Mouse (Mus musculus): Measurements from ENCODE around the gene Tprg. TPM values are rescaled to one million over a fixed set of nuclear protein-coding genes. Genes with fewer than 3 reads are reported as not detected.

Tprg gene
- polyA plus RNA-seq, 1 experiment, result not detected

DNA sequence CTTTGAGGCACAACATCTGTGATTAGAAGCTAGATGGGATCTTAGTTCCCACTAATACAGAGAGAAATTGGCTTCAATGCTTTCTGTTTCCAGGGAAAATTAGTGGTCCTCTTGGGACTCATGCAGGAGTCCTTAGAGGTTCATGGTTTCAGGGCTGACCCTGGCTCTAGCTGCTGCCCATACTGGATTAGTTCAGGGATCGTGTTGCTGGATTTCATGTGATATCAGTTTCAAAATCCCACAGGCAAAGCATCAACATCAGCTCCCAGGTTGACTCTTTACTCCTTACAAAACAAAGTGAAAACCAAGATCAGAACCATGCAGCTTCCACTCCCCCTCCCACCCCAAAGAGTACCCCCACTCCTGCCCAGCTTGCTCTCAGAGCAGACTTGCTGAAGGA, 127.3 kb downstream of the Tprg start:
- TF ChIP-seq POLR2A (IDR thresholded peaks at IDR 0.05; ENCODE audit: low read depth, low read length), result no peak
- no peak for TF ChIP-seq CTCF (IDR thresholded peaks at IDR 0.05; ENCODE audit: borderline replicate concordance, insufficient read depth, low read length)
- no peak overlapping the region for H3K27ac ChIP-seq (ENCODE audit: insufficient read depth, low read length)
- peaks cover 5% of the 10 kb centered on the region; the same call in 1 of the 2 replicates for H3K4me1 ChIP-seq (ENCODE audit: control insufficient read depth, insufficient read depth, low read length)

GRCm38 (mm10) chr16:25415186-25415585, 128.6 kb downstream of the Tprg start:
- no peak overlapping the region for H3K27ac ChIP-seq (ENCODE audit: insufficient read depth, low read length)
- TF ChIP-seq CTCF (IDR thresholded peaks at IDR 0.05; ENCODE audit: borderline replicate concordance, insufficient read depth, low read length) (no peak), POLR2A (IDR thresholded peaks at IDR 0.05; ENCODE audit: low read depth, low read length) (no peak)
- H3K4me3 ChIP-seq (ENCODE audit: insufficient read depth, low read length), result no peak overlapping the region
- H3K4me1 ChIP-seq (ENCODE audit: control insufficient read depth, insufficient read depth, low read length), result peaks cover 5% of the 10 kb centered on the region; the same call in 1 of the 2 replicates

More for the DNA sequence above, 127.3 kb downstream of the Tprg start:
- H3K4me3 ChIP-seq (ENCODE audit: insufficient read depth, low read length), result no peak overlapping the region

- H3K27ac ChIP-seq (ENCODE audit: insufficient read depth, low read length), result no peak overlapping the region
- H3K4me1 ChIP-seq (ENCODE audit: control insufficient read depth, insufficient read depth, low read length), result peaks cover 5% of the 10 kb centered on the region; the same call in 1 of the 2 replicates
- no peak overlapping the region for H3K4me3 ChIP-seq (ENCODE audit: insufficient read depth, low read length)
- TF ChIP-seq CTCF (IDR thresholded peaks at IDR 0.05; ENCODE audit: borderline replicate concordance, insufficient read depth, low read length) (no peak), POLR2A (IDR thresholded peaks at IDR 0.05; ENCODE audit: low read depth, low read length) (no peak)
Measured at GRCm38 (mm10) chr16:25417875-25418630, 131.4 kb downstream of the Tprg start.

DNA sequence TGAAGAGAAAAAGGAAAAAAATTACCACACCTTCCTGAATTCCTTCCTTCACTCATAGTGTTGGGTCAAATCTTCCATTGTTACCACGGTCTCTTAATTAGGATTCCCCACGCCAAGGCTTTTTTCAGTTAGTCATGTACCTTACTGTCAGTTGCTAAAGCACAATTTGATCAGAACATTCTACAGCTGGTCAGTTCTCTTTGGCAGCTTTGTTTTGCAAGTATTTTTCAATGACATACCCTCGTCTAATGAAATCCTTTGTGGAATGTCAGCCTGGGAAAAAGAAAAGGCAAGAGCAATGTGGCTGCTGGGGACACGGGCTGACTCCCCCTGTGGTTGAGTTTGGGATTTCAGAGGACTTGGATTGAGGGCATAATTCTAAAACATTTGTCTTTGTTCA, 136.4 kb downstream of the Tprg start:
- no peak overlapping the region for H3K4me3 ChIP-seq (ENCODE audit: insufficient read depth, low read length)
- H3K27ac ChIP-seq (ENCODE audit: insufficient read depth, low read length), result no peak overlapping the region
- H3K4me1 ChIP-seq (ENCODE audit: control insufficient read depth, insufficient read depth, low read length), result peaks cover 12% of the 10 kb centered on the region
- no peak for TF ChIP-seq CTCF (IDR thresholded peaks at IDR 0.05; ENCODE audit: borderline replicate concordance, insufficient read depth, low read length)
- no peak for TF ChIP-seq POLR2A (IDR thresholded peaks at IDR 0.05; ENCODE audit: low read depth, low read length)

DNA sequence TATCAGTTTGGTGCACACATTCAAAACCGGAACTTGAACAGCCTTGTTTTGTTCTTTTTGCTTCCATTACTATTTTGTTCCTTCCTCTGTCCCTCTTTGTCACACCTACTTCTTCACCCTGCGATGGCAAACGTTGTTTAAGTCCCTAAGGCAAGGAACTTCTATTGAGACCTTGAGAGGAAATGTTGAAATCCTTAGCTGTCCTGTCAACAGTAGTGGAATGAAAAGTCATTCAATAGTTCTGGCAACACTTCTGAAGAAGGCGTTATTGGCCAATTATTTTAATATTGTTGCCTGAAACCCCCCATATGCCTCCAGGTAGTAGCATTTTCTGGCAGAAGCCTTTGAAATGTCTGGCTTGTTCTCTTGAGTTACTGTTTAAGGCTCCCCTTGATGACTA, 137.4 kb downstream of the Tprg start:
- H3K4me3 ChIP-seq (ENCODE audit: insufficient read depth, low read length), result no peak overlapping the region
- TF ChIP-seq POLR2A (IDR thresholded peaks at IDR 0.05; ENCODE audit: low read depth, low read length) (no peak), CTCF (IDR thresholded peaks at IDR 0.05; ENCODE audit: borderline replicate concordance, insufficient read depth, low read length) (no peak)
- peaks cover 8% of the 10 kb centered on the region for H3K4me1 ChIP-seq (ENCODE audit: control insufficient read depth, insufficient read depth, low read length)
- no peak overlapping the region for H3K27ac ChIP-seq (ENCODE audit: insufficient read depth, low read length)

DNA sequence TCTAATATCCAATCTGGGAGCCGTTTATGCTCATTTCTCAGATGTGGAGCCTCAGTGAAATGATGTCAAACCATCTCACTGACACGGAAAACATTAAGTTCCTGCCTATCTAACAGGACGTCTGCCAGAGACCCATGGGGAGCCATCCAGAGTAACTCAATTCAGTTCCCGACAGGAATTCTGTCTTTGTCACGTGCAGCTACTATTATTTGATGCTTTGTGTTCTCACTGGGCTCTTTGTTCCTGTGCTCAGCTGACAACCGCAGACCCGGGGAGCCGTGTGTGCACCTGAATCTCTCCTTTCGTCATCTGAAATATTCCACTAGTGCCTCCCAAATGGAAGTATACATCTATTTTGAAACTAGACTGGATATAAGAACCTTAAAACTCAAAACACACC, 138.3 kb downstream of the Tprg start:
- Histone ChIP-seq H3K27ac (ENCODE audit: insufficient read depth, low read length) (no peak overlapping the region), H3K4me3 (ENCODE audit: insufficient read depth, low read length) (no peak overlapping the region), H3K4me1 (ENCODE audit: control insufficient read depth, insufficient read depth, low read length) (peaks cover 8% of the 10 kb centered on the region)
- TF ChIP-seq CTCF (IDR thresholded peaks at IDR 0.05; ENCODE audit: borderline replicate concordance, insufficient read depth, low read length) (no peak), POLR2A (IDR thresholded peaks at IDR 0.05; ENCODE audit: low read depth, low read length) (no peak)

- H3K4me1 ChIP-seq (ENCODE audit: control insufficient read depth, insufficient read depth, low read length), result peaks cover 8% of the 10 kb centered on the region
- no peak overlapping the region for H3K27ac ChIP-seq (ENCODE audit: insufficient read depth, low read length)
- H3K4me3 ChIP-seq (ENCODE audit: insufficient read depth, low read length), result no peak overlapping the region
- TF ChIP-seq POLR2A (IDR thresholded peaks at IDR 0.05; ENCODE audit: low read depth, low read length) (no peak), CTCF (IDR thresholded peaks at IDR 0.05; ENCODE audit: borderline replicate concordance, insufficient read depth, low read length) (no peak)
Measured at GRCm38 (mm10) chr16:25425376-25425775, 138.8 kb downstream of the Tprg start.

DNA sequence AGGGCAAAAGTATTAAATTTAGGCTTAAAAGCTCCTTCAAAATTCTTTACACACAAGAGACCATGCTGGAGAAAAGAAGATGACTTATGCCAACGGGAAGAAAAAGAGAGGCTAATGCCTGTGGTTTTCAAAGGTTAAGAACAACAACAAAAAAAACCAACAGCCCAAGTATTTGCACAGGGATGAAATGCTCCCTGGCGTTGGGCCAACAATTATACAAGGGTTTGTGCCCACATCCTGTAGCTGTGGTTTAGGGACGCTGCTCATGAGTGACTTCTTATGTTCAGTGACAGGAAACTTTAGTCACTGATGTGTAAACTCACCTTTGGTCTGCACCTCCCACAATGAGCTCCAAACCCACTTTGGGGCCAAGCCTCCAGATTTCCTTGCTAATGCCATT, 139.6 kb downstream of the Tprg start:
- TF ChIP-seq CTCF (IDR thresholded peaks at IDR 0.05; ENCODE audit: borderline replicate concordance, insufficient read depth, low read length) (no peak), POLR2A (IDR thresholded peaks at IDR 0.05; ENCODE audit: low read depth, low read length) (no peak)
- Histone ChIP-seq H3K4me3 (ENCODE audit: insufficient read depth, low read length) (no peak overlapping the region), H3K27ac (ENCODE audit: insufficient read depth, low read length) (no peak overlapping the region), H3K4me1 (ENCODE audit: control insufficient read depth, insufficient read depth, low read length) (peaks cover 8% of the 10 kb centered on the region)

GRCm38 (mm10) chr16:25440039-25440438, 153.4 kb downstream of the Tprg start:
- no peak overlapping the region; the same call in 1 of the 2 replicates for H3K27ac ChIP-seq (ENCODE audit: insufficient read depth, low read length)
- TF ChIP-seq POLR2A (IDR thresholded peaks at IDR 0.05; ENCODE audit: low read depth, low read length) (no peak), CTCF (IDR thresholded peaks at IDR 0.05; ENCODE audit: borderline replicate concordance, insufficient read depth, low read length) (no peak)
- H3K4me3 ChIP-seq (ENCODE audit: insufficient read depth, low read length), result no peak overlapping the region

DNA sequence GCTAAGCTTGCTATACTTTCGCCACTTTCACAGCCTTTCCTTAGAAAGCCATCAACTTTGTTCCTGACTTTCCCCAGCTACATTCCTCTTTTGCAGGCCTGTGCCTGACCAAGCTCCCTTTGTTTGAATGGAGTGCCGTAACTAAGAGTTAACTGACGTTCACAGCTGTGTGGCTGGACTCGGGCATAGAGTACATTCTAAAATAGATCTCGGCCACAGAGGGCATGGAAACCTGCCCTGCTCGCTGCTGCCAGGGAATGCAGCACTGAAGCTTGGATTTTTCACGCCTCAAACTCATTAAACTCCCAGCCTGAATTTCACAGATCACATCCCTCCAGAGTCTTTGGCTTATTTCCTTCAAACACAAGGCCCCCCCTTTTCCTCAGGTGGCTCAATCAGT, 159.0 kb downstream of the Tprg start:
- H3K4me1 ChIP-seq (ENCODE audit: control insufficient read depth, insufficient read depth, low read length), result peaks cover 2% of the 10 kb centered on the region
- H3K27ac ChIP-seq (ENCODE audit: insufficient read depth, low read length), result no peak overlapping the region
- TF ChIP-seq CTCF (IDR thresholded peaks at IDR 0.05; ENCODE audit: borderline replicate concordance, insufficient read depth, low read length) (no peak), POLR2A (IDR thresholded peaks at IDR 0.05; ENCODE audit: low read depth, low read length) (no peak)
- no peak overlapping the region for H3K4me3 ChIP-seq (ENCODE audit: insufficient read depth, low read length)

More at GRCm38 (mm10) chr16:25440039-25440438, 153.4 kb downstream of the Tprg start:
- peaks cover 4% of the 10 kb centered on the region for H3K4me1 ChIP-seq (ENCODE audit: control insufficient read depth, insufficient read depth, low read length)

Data from embryonic fibroblast, embryonic 13.5 days (primary cell).